Mouse (Mus musculus) neural tube, postnatal 0 days (tissue): ENCODE measurements around the gene Nipa2. TPM values are rescaled to one million over a fixed set of nuclear protein-coding genes. Genes with fewer than 3 reads are reported as not detected.

Experiments
- polyA plus RNA-seq: library from polyadenylated mRNA; unstranded; fragments of >200 nt; fragmentation: Nextera tagmentation; extraction: Ambion mirVana; gene quantifications from 2 replicates; pipeline ENCODE4 v1.2.1, GENCODE M21; 2015

Gene Nipa2
- polyA plus RNA-seq: 35.0 and 38.2 TPM in 2 replicates

DNA sequence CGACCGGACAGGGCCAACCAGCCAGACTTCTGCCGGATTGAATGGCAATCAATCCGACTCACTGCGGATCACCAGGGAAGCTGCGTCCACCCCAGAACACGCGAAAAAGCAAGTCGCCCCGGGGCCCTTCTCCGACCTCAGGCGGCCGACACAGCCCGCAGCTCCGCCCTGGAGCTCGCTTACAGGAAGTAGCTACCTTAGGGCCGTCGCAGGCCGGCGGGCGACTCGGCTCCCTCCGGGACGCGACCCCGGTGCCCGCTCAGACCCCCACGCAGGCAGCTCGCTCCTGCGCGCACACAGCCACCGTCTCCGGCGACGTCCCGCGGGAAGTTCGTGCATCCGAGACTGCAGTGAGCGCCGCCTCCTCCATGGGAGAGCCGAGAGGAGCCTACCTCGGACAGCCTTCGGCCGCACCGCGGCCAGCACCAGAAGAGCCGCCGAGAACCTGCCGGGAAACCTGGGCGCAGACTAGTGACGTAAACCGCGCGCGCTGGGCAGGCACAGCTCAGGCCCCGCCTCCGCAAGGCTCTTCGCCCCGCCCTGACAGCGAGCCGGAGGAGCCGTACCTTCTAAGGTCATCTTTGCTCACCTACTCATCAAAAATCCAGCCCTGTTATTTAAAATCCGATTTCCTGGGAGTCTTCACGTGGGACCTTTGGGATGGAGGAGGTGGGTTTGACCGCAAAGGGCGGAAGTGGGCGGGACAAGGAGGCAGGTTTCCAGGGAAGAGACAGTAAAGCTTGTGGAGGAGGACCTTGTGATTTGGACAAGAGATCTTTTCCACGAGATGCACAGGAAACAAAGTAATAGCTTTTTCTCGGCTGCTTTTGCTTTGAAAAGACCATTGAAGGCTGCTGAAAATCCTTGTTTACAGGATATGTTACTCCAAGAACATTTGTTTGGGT, at the start of gene Nipa2:
TSS of gene Nipa2 (minus strand) at position 473 of the 905 bp plus-strand sequence.

Other genes starting within 250 kb of the Nipa2 start
- 3.3 and 5.1 TPM in 2 replicates for gene Siglech, start 194.3 kb downstream of the Nipa2 start, polyA plus RNA-seq
- gene Tubgcp5, start 168.3 kb downstream of the Nipa2 start, polyA plus RNA-seq: 21.3 and 22.7 TPM in 2 replicates
- gene Cyfip1, start 120.7 kb downstream of the Nipa2 start, polyA plus RNA-seq: 49.8 and 52.0 TPM in 2 replicates
- 27.8 and 30.0 TPM in 2 replicates for gene Nipa1, start 57.5 kb upstream of the Nipa2 start, polyA plus RNA-seq
- 43.4 and 49.1 TPM in 2 replicates for gene Herc2, start 87.7 kb upstream of the Nipa2 start, polyA plus RNA-seq